Mouse (Mus musculus) adrenal gland, adult (tissue): ENCODE results near the gene Phlpp2.
A peak's percentile ranks its signal among the peaks of the same experiment; 100 is the strongest.

ENCODE experiments used
- DNase-seq, 2 experiments: peaks; one replicate each; pipeline ENCODE4 v3.0.0; 2022 to 2023; ENCODE audit warnings: low spot score in 1 of 2; ENCODE audit not compliant: inconsistent age in 2 of 2

Phlpp2 gene

DNA sequence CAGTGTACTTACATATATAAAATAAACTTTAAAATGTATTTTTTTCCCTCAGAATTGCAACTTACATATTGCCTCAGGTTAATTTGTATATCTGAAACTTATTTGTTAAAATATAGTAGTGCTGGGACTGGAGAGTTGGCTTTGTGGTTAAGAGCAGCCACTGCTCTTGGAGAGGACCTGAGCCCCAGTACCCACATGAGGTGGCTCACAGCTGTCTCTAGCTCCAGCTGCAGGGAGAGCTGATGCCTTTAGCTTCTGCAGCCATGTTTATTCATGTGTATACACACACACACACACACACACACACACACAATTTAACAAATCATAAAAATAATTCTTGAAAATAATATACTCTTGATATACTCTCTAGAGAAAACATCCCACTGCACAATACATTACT is 34.0 kb downstream of the Phlpp2 start:
- no peak for DNase-seq

DNA sequence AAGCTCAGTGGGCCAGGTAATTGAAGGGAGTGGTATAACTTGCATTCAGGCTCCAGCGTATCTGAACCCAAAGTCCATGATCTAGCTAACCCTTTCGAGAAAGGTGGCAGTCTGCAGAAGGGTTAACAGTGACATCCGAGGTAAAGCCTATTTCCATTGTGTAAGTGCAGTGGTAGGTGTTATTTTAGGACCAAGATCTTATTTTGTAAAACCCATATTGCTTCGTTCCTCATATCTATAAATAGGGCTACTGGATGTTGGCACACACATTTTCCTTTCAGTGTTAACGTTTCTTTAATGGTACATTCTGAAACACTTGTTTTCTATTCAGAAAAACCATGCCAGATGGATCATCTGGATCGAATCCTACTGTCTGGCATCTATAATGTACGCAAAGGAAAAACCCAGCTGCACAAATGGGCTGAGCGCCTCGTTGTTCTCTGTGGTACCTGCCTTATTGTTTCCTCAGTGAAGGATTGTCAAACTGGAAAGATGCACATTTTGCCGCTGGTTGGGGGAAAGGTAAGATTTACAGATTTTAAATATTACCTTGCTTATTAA is 35.6 kb downstream of the Phlpp2 start:
- no peak for DNase-seq

DNA sequence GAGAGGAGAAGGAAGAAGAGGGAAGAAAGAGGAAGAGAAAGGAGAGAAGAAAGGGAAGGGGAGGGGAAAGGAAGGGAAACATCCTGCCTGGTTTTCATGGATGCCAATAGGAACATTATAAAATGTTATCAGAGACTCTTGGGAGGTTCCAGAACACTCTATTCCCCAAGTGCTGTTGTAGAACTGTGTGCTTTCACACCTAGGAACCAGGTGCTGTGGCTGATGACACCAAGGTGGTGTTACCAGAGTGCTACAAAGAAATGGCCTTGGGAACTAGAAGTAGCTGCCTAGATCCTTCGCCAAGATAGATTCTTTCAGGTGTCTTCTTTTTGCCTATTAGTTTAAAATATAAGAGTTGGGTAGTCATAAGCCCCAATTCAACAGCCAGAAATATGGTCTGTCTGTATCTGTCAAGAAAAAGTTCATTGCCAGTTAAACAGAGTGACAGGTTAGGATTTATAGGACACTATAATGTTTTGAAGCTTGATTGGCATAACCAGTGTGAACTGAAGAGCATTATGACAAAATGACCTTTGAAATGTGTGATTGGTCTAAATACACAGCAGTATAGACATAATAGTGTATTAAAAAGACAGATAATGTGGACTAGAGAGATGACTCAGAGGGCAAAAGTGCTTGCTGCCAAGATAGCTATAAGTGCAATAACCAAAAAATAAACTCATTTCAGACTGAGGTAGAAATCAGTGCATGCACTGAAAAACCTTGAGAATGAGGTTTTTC is 36.8 kb downstream of the Phlpp2 start:
- no peak for DNase-seq

DNA sequence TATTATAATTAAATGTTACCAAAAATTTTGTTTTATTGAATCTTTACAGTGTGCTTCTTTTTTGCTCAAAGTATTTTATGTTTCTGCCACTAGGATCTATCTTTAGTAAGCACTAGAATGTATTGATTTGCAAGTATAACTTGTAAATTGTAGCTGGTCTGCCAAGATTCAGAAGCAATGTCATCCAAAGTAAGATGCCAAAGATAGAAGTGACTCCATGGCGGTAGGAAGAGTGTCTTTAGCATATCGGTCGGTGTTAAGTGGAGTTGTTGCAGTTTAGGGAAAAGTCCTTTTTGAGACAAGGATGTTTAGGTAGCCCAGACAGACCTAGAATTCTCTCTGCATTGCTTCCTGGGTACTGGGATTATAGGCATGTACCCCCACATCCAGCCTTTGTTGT is 38.6 kb downstream of the Phlpp2 start:
- DNase-seq, result no peak

DNA sequence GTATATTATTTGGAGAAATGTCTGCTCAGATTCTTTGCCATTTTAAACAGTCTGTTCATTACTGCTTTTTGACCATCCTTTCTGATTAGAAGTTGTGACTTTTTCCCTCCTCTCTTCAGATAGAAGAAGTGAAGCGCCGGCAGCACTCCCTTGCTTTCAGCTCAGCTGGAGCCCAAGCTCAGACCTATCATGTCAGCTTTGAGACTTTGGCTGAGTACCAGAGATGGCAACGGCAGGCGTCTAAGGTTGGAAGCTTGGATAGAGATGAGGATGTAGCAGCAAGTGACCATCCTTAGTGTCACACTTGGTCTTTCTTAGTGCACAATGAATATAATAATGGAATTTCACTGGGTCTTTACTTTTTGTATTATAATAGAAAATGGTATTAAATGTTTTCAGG is 39.0 kb downstream of the Phlpp2 start:
- DNase-seq, result no peak

DNA sequence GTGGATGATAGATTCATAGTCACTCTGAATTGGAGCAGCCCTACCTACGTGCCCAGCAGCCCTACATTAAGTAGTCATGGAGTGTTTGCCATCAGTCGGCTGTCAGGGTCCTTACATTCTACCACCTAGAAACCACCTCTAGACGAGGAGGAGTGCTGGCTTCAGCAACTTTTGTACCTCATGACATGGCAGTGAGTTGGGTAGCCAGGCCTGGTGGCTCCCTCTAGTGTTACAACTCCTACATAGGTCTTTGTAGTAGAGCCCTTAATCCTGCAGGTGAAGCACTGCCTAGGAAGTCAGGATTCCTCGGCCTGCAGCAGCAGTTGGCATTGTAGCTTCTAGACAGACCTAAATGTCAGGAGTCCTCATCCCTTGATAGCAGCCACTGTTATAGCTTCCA is 48.9 kb downstream of the Phlpp2 start:
- peak; percentile 46 to 84 for DNase-seq

DNA sequence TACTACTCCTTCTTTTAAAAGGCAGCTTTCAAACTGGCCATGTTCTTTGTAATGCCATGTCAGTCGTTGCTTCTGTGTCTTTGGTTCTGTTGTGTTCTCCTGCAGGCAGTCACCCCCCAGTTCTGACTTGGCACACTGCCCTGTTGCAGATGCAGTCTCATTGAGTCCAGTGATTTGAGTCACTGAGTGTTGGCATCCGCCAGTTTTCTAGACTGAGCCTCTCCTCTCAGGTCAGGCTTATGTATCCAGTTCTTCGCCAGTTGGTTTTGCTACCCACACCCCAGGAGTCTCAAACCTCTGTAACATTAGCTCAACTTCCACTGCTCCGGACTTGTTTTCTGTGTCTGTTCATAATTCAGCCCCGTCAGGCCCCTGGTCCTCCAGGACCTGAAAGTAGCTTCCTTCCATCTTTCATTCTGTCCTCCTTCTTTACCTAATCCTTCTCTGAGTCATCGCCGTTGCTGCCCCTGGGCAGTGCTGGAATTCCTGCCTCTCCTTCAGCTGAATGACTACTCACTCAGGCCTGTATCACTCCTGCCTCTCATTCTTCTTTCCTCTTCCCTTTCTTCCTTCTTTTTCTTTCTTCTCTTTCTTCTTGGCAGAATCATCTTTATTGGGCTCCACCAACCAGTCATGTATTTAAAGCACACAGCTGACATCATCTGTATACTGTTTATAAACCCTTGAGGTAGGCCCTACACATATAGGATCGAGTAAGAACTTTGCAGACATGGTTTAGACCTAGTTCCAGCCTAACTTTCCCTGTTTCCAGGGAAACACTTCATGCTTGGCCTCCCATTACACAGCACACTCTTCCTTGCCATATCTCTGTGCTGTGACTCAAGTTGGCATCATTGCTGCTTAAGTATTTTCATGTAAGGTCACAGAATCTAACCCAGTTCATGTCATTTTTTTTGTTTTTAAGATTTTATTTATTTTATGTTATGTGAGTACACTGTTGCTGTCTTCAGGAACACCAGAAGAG is 52.4 kb downstream of the Phlpp2 start:
- DNase-seq, result peak; percentile 21 to 31

DNA sequence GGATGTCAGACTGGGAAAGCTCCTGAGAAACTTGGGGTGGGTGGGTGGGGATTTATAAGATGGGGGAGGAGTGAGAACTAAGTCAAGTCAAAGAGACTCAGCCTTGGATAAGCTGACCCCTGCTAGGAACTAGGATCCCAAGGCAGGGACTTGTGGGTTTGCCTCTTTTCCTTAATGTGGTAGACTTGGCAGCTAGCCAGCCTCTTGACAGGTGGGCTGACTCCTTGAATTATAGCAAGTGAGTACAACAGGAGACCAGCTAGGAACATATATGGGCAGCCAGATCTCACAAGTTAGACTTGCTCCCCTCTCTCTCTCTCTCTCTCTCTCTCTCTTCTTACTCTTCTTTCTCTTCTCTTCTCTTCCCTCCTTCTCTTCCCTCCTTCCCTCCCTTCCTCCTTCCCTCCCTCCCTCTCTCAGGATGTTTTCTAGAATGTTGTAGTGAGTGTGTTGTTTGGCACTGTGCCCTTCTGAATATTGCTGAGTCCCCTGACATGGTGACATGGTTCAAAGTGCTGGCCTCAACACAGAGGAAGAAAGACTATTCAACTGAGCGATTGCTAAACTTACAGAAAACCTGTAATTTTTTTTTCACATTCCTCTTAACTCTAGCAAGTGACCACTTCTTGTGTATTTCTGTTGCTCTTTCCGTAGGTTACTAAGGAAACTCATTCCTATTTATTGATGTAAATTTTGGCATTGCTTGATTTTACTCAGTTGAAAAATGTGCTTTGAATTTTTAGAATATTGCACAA is 73.4 kb downstream of the Phlpp2 start:
- DNase-seq, result no peak

DNA sequence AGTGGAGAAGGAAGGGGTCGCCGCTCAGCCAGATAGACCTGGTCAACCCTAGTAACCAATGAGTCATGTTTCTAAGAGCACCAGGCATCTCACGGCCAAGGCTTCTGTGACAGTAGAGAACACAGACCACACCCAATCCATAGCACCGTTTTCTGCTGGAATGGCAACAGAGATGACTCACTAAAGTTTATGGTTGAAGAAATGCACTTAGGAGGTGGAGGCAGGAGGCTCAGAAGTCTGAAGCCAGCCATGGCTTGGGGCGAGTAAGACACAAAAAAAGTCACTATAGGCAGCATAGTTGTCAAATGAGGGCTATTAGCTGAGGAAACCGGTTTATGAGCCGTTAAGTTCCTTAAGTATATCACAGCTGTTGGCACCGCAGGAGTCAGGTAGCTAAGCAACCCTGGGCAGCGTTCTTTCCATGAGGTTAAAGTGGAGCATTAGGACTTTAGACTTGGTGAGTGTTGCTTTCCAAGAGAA is 76.9 kb downstream of the Phlpp2 start:
- DNase-seq, result no peak

DNA sequence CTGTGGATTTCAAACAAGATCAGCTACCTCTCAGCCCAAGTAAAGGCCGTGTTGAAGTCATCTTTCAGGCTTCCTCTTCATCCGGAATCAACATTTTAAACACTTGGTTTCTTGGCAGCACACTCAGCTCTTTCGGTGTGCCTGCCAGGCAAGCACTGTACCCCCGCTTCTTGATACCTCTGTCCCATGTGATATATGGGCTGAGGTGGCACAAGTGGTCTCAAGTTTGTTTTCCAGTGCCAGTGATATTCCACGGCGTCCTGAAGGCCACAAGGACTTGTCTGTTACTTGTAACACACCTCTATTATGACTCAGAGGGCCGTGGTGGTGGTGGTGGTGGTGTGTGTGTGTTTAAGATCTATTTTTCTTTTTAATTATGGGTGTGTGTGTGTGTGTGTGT is 77.4 kb downstream of the Phlpp2 start:
- DNase-seq, result no peak

DNA sequence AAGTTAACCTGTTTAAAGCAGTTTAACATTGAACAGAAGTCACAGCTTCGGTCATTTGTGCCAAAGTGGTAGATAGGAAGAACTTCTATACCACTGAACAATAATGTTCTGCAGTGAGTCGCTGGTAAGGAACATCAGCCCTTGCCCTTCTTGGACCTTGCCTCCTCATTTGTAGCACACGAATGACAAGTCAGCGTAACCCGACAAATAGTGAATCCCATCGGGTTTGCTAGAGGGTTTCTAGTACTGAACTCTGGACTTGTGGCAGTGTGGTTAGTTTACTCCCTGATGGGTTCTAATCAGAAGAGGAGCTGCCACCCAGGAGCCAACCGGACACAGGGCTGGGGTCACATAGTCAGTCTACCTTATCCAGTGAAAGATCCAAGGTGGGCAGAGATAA is 77.9 kb downstream of the Phlpp2 start:
- DNase-seq, result no peak

DNA sequence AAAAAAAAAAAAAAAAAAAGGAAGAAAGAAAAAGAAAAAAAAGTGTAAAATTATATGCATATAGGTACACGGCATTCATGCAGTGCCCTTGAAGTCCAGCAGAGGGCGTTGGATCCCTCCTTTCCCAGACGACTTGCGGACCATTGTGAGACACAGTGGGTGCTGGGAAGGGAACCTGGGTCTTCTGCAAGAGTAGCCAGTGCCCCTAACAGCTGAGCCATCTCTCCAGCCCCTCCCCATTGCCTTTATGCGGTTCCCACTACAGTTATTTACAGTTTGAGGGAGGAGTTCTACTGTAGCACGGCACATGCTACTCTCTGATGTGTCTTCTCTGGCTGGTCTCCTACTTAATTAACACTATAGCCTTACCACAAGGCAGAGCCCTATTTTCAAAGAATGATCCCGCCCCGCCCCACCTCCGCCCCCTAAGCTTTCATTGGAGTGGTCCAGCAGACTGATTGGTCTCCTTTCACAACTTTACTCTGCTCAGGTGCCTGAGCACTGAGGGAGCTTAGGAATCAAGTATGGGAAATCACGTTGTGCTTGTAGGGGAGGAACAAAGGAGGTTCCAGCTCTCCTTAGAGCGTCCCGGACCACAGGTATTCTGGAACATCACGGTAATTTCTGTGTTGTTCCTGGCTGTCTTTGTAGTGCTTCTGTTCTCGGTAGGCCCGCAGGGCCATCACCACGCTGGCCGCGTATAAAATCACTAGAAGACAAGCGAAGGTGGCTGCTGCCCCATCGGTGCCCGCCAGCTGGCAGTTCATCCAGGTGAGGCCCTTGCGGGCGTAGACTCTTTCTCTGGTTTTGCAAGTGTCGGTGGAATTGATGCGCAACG is 79.3 kb downstream of the Phlpp2 start:
- DNase-seq, result peak in 1 of 2 experiments; percentile 71

DNA sequence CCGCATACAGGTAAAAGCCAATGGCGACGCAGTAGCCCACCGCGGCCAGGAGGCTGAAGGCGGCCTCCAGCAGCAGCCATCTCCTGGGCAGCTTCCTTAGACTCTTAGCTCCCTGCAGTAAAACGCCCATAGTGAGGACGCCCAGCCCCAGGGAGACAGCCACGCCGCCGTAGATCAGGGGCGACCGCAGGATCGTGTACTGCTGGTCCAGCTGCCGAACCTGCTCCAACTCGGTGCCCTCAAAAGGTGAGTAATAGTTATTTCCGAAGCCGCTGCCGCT is 79.9 kb downstream of the Phlpp2 start:
- DNase-seq, result no peak

DNA sequence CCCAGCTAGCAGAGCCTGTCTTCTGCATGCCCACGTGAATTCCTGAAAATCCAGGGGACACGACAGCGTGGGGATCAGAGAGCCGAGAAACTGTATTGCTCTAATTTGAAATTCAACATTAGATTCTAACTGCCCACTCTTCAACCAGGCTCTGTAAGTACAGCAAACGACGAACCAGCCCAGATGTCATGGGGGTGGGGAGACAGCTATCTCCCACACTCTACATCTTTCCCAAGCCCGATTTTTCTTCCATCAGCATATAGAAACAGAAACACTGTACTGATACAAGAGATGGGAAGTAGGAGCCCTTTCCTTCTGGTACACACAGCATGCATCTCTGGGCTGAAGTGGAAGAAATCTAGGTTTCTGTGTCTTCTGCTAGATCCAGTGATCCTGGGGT is 83.8 kb downstream of the Phlpp2 start:
- DNase-seq, result no peak

DNA sequence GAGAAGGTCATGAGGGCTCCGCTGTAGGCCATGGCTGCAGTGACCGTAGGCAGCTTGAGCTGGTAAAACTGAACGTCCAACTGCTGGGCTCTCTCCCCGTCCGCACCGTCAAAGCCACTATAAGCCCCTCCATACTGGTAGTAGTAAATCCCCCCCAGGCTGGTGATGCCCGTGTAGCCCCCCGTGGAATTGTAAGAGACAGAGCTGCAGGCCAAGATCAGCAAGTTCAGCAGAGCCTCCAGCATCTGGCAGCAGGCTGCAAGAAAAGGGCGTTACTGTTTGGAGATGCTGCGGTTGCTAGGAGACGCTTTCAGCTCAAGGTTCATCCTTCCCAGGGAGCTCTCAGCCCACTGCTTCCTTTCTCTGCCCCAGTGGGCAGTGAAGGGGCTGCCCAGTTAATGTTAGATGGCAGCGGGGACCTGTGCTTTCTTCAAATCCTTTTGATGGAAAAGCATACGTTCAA is 86.2 kb downstream of the Phlpp2 start:
- DNase-seq, result no peak

DNA sequence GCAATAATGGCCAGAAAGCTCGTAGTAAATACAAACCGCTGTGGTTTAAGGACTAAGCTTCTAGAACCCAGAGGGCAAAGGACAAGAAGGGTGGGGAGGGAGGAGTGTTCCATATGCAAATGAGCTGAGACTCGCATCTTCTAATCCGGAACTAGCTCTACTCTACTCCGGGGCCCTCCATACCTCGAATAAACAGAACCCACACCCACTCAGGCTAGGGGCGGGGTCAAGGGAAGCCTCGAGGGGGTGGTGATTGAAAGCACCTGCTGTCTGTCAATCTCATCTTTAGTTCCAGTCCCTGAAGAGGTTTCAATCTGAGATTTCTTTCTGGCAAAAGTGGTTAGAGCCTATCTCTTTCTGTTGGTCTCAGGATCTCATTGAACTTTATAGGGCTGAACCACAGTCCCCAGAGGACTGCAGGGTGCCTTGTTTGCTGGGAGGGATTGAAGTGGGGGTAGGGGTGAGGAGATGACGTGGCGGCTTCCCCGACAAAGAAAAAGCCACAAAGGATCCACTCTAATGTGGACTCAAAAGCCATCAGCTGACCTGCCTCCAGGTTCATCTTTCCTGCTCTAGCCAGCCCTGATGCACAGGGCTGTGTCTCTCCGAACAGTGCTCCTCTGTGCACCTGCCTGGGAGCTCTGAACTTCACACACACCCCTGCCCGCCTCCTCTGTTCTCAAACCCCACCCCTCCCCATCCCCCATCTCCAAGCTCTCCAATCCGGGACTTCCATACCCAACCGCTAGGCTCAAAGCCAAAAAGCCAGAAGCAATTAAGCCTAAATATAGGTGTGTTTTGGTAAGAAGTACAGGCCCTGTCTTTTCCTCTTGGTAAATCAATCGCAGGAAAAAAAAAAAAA is 89.1 kb downstream of the Phlpp2 start:
- no peak for DNase-seq

DNA sequence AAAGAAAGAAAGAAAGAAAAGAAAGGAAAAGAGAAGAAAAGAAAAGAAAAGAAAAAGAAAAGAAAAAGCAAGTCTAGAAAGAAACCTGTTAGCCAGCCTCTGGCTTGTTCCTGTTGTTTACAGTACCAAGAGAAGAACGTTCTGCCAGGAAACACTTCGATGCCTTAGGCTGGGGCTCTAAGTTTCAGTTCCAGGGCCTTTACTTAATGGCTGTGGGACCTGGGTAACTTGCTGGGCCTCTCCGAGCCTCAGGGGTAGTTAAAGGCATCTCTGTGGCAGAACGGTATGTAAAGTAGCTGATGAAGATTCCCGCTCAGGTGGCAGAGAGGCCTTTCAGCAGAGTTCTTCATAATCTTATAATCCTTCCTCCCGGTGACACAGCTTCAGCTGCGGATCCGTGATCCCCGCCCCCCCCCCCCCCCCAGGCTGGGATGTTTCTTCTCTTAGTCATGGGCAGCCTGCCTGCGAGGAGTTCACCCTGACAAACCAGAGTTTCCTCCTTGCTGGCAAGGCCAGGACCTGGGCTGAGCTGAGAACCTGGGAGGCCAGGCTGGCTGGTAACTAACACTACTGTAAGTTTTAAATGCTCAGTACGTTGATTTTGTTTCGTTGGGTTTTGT is 89.8 kb downstream of the Phlpp2 start:
- DNase-seq, result peak; percentile 20 to 48

DNA sequence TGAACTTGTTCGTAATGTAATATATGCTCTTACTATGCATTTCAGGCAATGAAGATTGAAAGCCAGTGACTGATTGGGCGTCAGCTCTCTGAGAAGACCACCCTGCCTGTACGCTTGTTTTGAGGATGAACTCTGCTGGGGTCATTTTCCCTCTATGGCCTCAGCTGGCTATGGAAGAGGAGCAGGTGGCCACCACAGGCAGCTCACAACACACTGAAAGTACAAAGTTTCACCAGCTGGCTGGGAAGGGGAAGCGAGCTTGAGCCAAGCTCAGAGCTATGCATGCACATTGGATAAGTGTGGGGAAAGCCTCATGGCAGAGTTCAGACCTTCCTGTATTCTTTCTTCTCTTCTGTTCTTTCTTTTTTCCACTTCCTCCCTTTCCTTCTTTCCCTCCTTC is 90.8 kb downstream of the Phlpp2 start:
- no peak for DNase-seq
